Mouse (Mus musculus): ENCODE results near the gene Sec14l1. TPM values are rescaled to one million over a fixed set of nuclear protein-coding genes. Genes with fewer than 3 reads are reported as not detected.

Sec14l1 gene
- polyA plus RNA-seq, 1 experiment from 2014 or later: 57.6 TPM

- peaks cover 28% of the 10 kb centered on the region for H3K4me1 ChIP-seq (replicated peaks)
- no peaks in the 10 kb centered on the region for H3K9me3 ChIP-seq
- no peak overlapping the region for H3K27ac ChIP-seq (replicated peaks)
- no peaks in the 10 kb centered on the region for H3K36me3 ChIP-seq
- no peak overlapping the region for H3K4me3 ChIP-seq
- no peak overlapping the region for H3K9ac ChIP-seq
- H3K4me2 ChIP-seq: no peak overlapping the region
- ATAC-seq (ENCODE audit: low read depth): no peak
- WGBS: 77% methylated on average over 10 of the region's 10 CpGs
- H3K27me3 ChIP-seq: no peaks in the 10 kb centered on the region
These were observed 10.8 kb upstream of the Sec14l1 start for GRCm38 (mm10) chr11:117104044-117104757.

GRCm38 (mm10) chr11:117105315-117105714 lies 9.7 kb upstream of the Sec14l1 start:
- H3K4me2 ChIP-seq: no peak overlapping the region
- peaks cover 29% of the 10 kb centered on the region for H3K4me1 ChIP-seq (replicated peaks)
- no peaks in the 10 kb centered on the region for H3K36me3 ChIP-seq
- no peaks in the 10 kb centered on the region for H3K9me3 ChIP-seq
- ATAC-seq (ENCODE audit: low read depth): no peak
- no peak overlapping the region for H3K9ac ChIP-seq
- WGBS: 64% methylated on average over 3 of the region's 3 CpGs
- H3K4me3 ChIP-seq: no peak overlapping the region
- H3K27me3 ChIP-seq: no peaks in the 10 kb centered on the region
- no peak overlapping the region for H3K27ac ChIP-seq (replicated peaks)

GRCm38 (mm10) chr11:117105850-117106249 lies 9.1 kb upstream of the Sec14l1 start:
- Histone ChIP-seq H3K4me1 (replicated peaks) (peaks cover 29% of the 10 kb centered on the region), H3K36me3 (no peaks in the 10 kb centered on the region), H3K9me3 (no peaks in the 10 kb centered on the region), H3K4me2 (no peak overlapping the region), H3K4me3 (no peak overlapping the region), H3K9ac (no peak overlapping the region), H3K27ac (replicated peaks) (no peak overlapping the region), H3K27me3 (no peaks in the 10 kb centered on the region)
- no peak for ATAC-seq (ENCODE audit: low read depth)
- 84% methylated on average over 7 of the region's 7 CpGs for WGBS

- H3K27ac ChIP-seq (replicated peaks): peak overlapping the region; percentile 59
- 24% methylated on average over 13 of the region's 13 CpGs for WGBS
- H3K4me1 ChIP-seq (replicated peaks): peaks cover 22% of the 10 kb centered on the region
- no peaks in the 10 kb centered on the region for H3K36me3 ChIP-seq
- no peaks in the 10 kb centered on the region for H3K9me3 ChIP-seq
- 0 out of 2 replicates have a peak overlapping the region, but pooled peaks have one; percentile 12 for H3K9ac ChIP-seq
- no peak overlapping the region for H3K4me2 ChIP-seq
- no peaks in the 10 kb centered on the region for H3K27me3 ChIP-seq
- no peak overlapping the region for H3K4me3 ChIP-seq
- ATAC-seq (ENCODE audit: low read depth): no peak
These were observed 8.2 kb upstream of the Sec14l1 start for GRCm38 (mm10) chr11:117106633-117107334.

GRCm38 (mm10) chr11:117107837-117108236 lies 7.1 kb upstream of the Sec14l1 start:
- ATAC-seq (ENCODE audit: low read depth): no peak
- Histone ChIP-seq H3K27me3 (no peaks in the 10 kb centered on the region), H3K36me3 (no peaks in the 10 kb centered on the region), H3K4me1 (replicated peaks) (peaks cover 22% of the 10 kb centered on the region), H3K4me2 (no peak overlapping the region), H3K9me3 (no peaks in the 10 kb centered on the region), H3K4me3 (no peak overlapping the region), H3K9ac (no peak overlapping the region), H3K27ac (replicated peaks) (no peak overlapping the region)
- WGBS: 86% methylated on average over 2 of the region's 2 CpGs

- no peaks in the 10 kb centered on the region for H3K27me3 ChIP-seq
- no peak for ATAC-seq (ENCODE audit: low read depth)
- H3K4me2 ChIP-seq: no peak overlapping the region
- peak overlapping the region; percentile 38; the same call in 1 of the 2 replicates for H3K27ac ChIP-seq (replicated peaks)
- 71% methylated on average over 9 of the region's 9 CpGs for WGBS
- peaks cover 23% of the 10 kb centered on the region for H3K4me1 ChIP-seq (replicated peaks)
- no peaks in the 10 kb centered on the region for H3K36me3 ChIP-seq
- no peaks in the 10 kb centered on the region for H3K9me3 ChIP-seq
- no peak overlapping the region for H3K9ac ChIP-seq
- H3K4me3 ChIP-seq: no peak overlapping the region
These were observed 6.4 kb upstream of the Sec14l1 start for GRCm38 (mm10) chr11:117108595-117108994.

GRCm38 (mm10) chr11:117109179-117109954 lies 5.6 kb upstream of the Sec14l1 start:
- WGBS: 87% methylated on average over 12 of the region's 12 CpGs
- no peak overlapping the region for H3K27ac ChIP-seq (replicated peaks)
- no peaks in the 10 kb centered on the region for H3K9me3 ChIP-seq
- H3K4me3 ChIP-seq: no peak overlapping the region
- H3K36me3 ChIP-seq: no peaks in the 10 kb centered on the region
- ATAC-seq (ENCODE audit: low read depth): no peak
- no peaks in the 10 kb centered on the region for H3K27me3 ChIP-seq
- peaks cover 29% of the 10 kb centered on the region for H3K4me1 ChIP-seq (replicated peaks)
- no peak overlapping the region for H3K9ac ChIP-seq
- no peak overlapping the region for H3K4me2 ChIP-seq

GRCm38 (mm10) chr11:117111967-117112648 lies 2.9 kb upstream of the Sec14l1 start:
- 86% methylated on average over 11 of the region's 11 CpGs for WGBS
- H3K9ac ChIP-seq: no peak overlapping the region
- H3K4me3 ChIP-seq: no peak overlapping the region
- H3K27me3 ChIP-seq: no peaks in the 10 kb centered on the region
- ATAC-seq (ENCODE audit: low read depth): no peak
- peaks cover 38% of the 10 kb centered on the region for H3K4me1 ChIP-seq (replicated peaks)
- no peak overlapping the region for H3K27ac ChIP-seq (replicated peaks)
- H3K4me2 ChIP-seq: no peak overlapping the region
- H3K9me3 ChIP-seq: no peaks in the 10 kb centered on the region
- H3K36me3 ChIP-seq: no peaks in the 10 kb centered on the region

- no peak for ATAC-seq (ENCODE audit: low read depth)
- H3K27ac ChIP-seq (replicated peaks): no peak overlapping the region
- no peaks in the 10 kb centered on the region for H3K27me3 ChIP-seq
- H3K9ac ChIP-seq: no peak overlapping the region
- no peak overlapping the region for H3K4me2 ChIP-seq
- 64% methylated on average over 3 of the region's 3 CpGs for WGBS
- H3K4me3 ChIP-seq: no peak overlapping the region
- peaks cover 42% of the 10 kb centered on the region for H3K4me1 ChIP-seq (replicated peaks)
- H3K9me3 ChIP-seq: no peaks in the 10 kb centered on the region
- H3K36me3 ChIP-seq: peaks cover 4% of the 10 kb centered on the region
These were observed 2.3 kb upstream of the Sec14l1 start for GRCm38 (mm10) chr11:117112649-117113051.

- Histone ChIP-seq H3K9ac (no peak overlapping the region), H3K9me3 (no peaks in the 10 kb centered on the region), H3K4me2 (no peak overlapping the region), H3K36me3 (peaks cover 12% of the 10 kb centered on the region), H3K4me1 (replicated peaks) (peaks cover 46% of the 10 kb centered on the region), H3K27ac (replicated peaks) (no peak overlapping the region), H3K4me3 (no peak overlapping the region), H3K27me3 (no peaks in the 10 kb centered on the region)
- no peak for ATAC-seq (ENCODE audit: low read depth)
- WGBS: 89% methylated on average over 5 of the region's 5 CpGs
These were observed 1.6 kb upstream of the Sec14l1 start for GRCm38 (mm10) chr11:117113377-117113776.

- Histone ChIP-seq H3K9ac (peak overlapping the region; percentile 75), H3K4me2 (peak overlapping the region; percentile 70), H3K9me3 (no peaks in the 10 kb centered on the region), H3K36me3 (peaks cover 15% of the 10 kb centered on the region), H3K27ac (replicated peaks) (peak overlapping the region; percentile 98), H3K4me1 (replicated peaks) (peaks cover 46% of the 10 kb centered on the region), H3K4me3 (peak overlapping the region; percentile 89), H3K27me3 (no peaks in the 10 kb centered on the region)
- ATAC-seq (ENCODE audit: low read depth): no peak; the same call in 1 of the 2 replicates
- WGBS: 49% methylated on average over 13 of the region's 13 CpGs
These were observed 757 bp upstream of the Sec14l1 start for GRCm38 (mm10) chr11:117114231-117114591.
